Mouse (Mus musculus) heart, adult 8-10 months (tissue): ENCODE data around the gene Cln6. TPM values are rescaled to one million over a fixed set of nuclear protein-coding genes. Genes with fewer than 3 reads are reported as not detected.
"Not testable (repeated sequence)": the region's sequence is repeated elsewhere in the genome, so short reads cannot be mapped to it uniquely, and the experiment has no call there.

Source experiments
- DNase-seq: peaks from one replicate; pipeline ENCODE4 v3.0.0; 2022; ENCODE audit warnings: low spot score
- total RNA-seq, 4 experiments: library from RNA; stranded (reverse); gene quantifications; 2 replicates each; pipeline ENCODE4 v1.2.4; 2022

The Cln6 gene
- total RNA-seq, 4 experiments from 2014 or later: 23.9 to 28.4 (median 26.4) TPM

GRCm38 (mm10) chr9:62828662-62829086, 9.9 kb upstream of the Cln6 start:
- DNase-seq: peak; percentile 96

GRCm38 (mm10) chr9:62829877-62830276, 8.7 kb upstream of the Cln6 start:
- no peak for DNase-seq

DNA sequence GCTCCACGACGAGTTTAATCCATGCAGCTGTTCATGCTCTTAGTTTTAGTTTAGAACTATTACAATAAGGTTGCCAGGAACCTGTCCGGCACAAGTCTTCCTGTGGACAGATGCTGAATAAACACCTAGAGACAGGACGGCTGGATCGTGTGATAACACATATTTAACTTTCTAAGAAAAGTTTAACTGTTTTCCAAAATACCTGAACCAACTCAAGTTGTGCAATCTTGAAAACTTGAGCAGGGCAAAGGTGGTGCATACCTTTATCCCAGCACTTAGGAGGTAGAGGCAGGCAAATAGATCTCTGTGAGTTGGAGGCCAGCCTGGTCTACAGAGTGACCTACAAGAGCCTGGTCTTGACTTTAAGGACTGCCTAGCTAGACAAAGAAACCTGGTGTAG, 3.7 kb upstream of the Cln6 start:
- DNase-seq: no peak

GRCm38 (mm10) chr9:62835705-62836446, 2.7 kb upstream of the Cln6 start:
- no peak for DNase-seq

GRCm38 (mm10) chr9:62837611-62838010, 974 bp upstream of the Cln6 start:
- no peak for DNase-seq

GRCm38 (mm10) chr9:62838146-62838505, 459 bp upstream of the Cln6 start:
- DNase-seq: no peak

DNA sequence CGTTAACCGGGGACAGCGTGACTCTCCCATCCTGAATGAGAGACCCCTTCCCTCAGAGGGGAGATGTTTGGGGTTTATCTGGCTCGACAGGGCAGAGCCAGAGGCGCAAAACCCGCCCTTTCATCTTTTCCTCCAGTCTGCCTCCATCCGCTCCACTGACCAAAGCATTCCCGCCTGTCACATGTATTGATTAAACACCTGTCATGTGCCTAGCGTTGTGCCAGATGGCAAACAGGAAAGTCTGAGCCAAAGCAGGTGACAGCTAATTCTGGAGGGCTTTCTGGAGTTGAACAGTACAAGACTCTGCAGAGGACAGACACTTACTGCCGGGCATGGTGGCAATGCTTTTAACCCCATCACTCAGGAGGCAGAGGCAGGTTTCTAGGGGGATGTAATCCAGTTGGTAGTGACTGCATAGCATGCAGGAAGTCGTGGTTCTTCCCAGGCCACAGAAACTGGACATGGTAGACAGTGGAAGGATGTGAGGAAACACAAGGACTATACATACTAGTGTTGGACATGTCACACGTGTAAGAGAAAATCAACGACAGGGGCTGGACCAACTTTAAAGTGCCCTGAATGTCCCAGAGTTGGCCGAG, 686 bp downstream of the Cln6 start:
- no peak for DNase-seq

DNA sequence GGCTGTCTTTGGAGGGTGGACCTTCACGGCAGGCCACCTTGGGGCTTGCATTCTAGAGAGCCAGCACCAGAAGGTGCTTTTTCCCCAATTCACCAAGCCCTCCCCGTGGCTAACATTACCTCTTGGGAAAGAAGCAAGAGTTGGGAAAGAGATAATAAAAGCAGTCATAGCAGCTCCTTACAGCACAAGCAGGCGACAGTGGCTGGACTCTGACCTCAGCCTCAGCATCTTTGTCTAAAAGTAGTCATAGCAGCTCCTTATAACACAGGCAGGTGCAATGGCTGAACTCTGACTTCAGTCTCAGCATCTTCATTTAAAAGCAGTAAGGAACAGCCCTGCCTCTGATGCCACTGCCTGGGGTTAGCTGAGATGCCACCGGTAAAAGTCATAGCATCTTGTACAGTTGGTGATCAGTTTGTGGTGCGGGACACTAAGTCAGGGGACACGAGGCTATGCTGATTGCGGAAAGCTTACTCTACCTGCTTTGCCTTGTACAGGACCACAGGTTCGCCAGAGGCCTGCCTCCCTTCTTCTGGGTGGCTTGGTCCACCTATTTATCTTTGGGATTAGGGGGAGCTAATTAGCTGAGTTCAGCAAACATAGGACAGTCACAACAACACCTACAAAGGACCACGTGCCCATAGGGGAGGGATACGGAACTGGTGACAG, 4.9 kb downstream of the Cln6 start:
- DNase-seq: no peak

DNA sequence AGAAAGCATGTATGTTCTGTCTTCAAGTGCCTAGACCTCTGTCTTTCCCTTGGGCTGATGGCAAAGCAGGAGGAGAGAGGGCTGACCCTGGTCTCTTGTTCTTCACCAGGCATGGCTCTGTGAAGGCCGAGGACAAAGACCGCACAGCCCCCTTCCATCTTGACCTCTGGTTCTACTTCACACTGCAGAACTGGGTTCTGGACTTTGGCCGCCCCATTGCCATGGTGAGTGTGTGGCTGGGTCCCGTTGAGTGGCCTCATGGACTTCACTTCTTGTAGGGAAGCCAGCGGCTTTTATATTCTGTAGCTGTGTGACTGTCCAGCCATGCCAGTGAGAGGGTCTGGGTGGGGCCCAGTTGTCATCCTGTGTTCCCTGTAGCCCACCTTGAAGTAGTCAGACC, 5.9 kb downstream of the Cln6 start:
- DNase-seq: no peak

DNA sequence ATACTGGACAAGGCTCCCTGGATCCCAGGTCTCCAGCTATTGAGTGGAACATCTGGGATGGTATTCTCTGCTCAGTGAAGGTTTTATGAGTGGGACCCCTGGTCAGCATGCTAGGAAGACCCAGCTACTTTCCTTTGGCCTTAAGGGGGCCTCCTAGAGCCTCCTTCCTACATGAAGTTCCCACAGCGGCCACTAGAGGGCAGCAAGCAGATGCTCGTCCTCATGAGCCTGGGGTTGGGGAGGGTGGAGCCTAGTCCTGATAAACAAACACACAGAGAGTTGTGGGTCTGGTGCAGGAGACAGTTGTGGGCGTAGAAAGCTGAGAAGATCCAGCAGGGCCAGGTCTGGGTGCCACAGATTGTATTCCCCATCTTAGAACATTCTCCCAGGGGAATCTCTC, 9.1 kb downstream of the Cln6 start:
- peak; percentile 89 for DNase-seq

- no peak for DNase-seq
Measured at GRCm38 (mm10) chr9:62848641-62849040, 10.1 kb downstream of the Cln6 start.

- DNase-seq: no peak
Measured at GRCm38 (mm10) chr9:62851571-62851970, 13.0 kb downstream of the Cln6 start.

DNA sequence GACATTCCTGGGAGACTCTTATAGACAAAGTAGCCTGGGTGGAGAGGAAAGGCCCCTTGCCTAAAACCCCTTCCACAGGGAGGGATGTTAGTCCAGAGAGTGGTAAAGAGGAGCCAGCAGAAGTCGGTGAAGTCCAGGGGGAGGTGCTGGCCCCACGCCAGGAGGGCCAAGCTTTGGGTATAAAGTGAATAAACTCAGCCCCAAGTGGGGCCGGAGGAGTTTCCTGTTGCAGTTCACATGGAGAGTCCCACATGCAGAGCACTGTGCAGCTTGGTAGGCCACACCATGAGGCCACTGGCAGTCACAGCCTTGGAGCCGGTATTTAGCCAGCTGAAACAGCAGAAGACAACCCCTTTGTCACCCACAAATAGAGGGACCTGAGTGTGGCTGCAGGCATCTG, 15.9 kb downstream of the Cln6 start:
- DNase-seq: no peak

DNA sequence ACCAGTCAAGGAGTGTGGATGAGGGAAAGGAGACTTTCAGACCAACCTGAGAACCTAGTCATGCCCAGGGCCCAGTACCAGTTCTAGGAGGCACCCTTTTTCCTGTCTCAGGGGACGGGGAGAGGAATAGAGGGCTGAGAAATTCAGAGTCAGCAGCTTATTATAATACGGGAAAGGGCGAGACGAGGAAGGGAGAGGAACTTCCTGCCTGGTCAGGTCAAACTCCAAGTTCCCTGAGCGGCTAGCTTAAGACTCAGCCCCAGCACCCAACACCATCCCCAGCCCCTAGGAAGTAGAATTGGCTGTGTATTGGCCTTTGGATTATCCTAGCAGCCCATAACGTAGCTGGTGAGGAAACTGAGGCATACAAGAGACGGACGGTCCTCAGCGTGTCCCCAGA, 18.6 kb downstream of the Cln6 start:
- DNase-seq: peak; percentile 45

- DNase-seq: peak; percentile 66
Measured at GRCm38 (mm10) chr9:62857719-62858261, 19.2 kb downstream of the Cln6 start, which contains the start of gene Calml4. TSS of gene Calml4 (plus strand) at chr9:62858080.

DNA sequence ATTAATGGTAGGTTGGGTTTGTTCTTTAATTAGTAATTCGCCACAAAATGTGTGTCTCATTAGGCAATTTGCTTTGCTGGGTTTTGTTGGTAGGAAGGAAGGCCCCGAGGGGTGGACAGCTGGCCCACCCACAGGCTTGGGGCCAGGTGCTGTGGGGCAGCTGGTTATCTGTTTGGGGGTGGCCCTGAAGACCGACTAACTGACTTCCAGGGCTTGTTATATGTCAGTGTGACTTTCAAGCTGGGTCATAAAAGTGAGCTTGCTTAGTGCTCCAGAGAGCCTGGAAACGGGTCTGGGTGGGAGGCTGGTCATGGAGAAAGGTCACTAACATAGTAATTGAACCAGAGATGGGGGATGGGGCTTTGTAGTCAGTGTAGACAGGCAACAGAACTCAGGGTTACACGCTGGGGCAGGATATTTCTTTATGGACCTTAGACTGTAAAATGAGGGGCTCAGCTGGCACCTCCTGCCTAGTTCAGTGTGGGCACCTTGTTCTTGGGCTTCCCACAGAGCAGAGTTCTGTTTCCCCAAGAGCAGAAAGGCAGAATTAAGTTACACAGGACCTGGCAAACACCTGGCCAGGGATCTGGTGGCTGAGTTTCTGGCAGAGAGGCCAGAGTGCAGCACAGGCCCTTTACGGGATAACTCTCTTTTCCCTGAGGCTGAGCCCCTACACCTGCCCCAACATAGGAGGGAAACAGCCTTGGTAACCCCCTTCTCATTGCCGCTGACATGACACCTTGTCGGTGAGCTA, 19.9 kb downstream of the Cln6 start:
- DNase-seq: no peak

- DNase-seq: not testable (repeated sequence)
Measured at GRCm38 (mm10) chr9:62860102-62860501, 21.5 kb downstream of the Cln6 start.

DNA sequence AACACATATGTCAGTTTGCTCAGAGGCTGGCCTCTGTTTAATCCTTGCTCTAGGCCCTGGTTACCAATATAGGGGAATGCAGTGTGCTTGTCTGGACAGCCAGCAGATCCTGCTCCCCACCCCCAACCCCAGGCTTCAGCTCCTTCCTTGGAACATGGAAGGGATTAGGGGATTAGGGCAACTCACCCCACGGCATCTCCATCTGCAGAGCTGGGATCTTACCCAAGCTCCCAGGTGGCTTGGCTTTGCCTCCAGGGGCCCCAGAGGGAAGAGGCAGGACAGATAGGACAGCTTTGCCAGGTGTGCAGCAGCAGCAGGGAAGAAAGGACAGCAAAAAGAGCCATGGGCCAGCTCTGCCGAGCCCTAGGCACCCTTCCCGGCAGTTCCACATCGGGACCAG, 22.3 kb downstream of the Cln6 start:
- no peak for DNase-seq

GRCm38 (mm10) chr9:62869236-62869635, 30.7 kb downstream of the Cln6 start:
- not testable (repeated sequence) for DNase-seq

- no peak for DNase-seq
Measured at GRCm38 (mm10) chr9:62870728-62871127, 32.1 kb downstream of the Cln6 start.

DNA sequence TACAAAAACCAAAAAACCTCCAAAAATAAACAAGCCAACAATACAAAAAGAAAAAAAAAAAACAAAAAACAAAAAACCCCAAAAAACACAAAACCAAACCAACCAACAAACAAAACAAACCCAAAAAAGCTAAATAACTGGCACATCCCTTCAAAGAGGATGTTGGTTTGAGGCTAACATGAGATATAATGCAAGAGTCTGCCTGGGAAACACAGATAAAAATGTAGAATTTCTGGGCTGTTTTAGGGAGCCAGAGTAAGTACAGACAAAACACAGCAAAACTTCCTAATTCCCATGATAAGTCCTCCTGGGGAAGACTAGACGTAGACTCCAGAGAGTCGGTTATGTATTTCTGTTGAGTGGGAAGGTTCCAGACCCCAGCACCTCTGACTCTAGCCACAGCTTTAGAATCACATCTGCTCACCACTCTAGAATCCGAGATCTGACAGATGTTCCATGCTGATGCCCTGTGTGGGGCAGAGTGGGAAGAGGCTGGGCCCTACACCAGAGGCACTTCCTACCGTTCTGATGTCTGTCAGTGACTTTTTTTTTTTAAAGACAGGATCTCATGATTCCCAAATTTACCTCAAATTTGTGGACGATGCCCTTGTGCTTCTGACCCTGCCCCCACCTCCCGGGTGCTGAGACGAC, 38.5 kb downstream of the Cln6 start:
- no peak for DNase-seq
